Mouse (Mus musculus): ENCODE measurements at regions not wholly inside any gene's neighbourhood (a gene's known extent, or its start where the extent isn't known, plus 50 kb on each side); places are given as distances from the start of the nearest gene placed in this dataset.

GRCm38 (mm10) chr1:168026481-168026880 lies 337.4 kb downstream of the Lmx1a start:
- Histone ChIP-seq H3K4me3 (ENCODE audit: insufficient read depth, low read depth, low read length) (no peak overlapping the region), H3K27ac (ENCODE audit: insufficient read depth, low read depth, low read length) (no peak overlapping the region), H3K4me1 (ENCODE audit: control insufficient read depth, insufficient read depth, low read length) (no peaks in the 10 kb centered on the region)
- WGBS: 83% methylated on average over 3 of the region's 3 CpGs
- no peak for TF ChIP-seq POLR2A (IDR thresholded peaks at IDR 0.05; ENCODE audit: insufficient read depth, low read depth, low read length)
- no peak for TF ChIP-seq CTCF (IDR thresholded peaks at IDR 0.05; ENCODE audit: insufficient read depth, low read depth, low read length)

- 20% methylated on average over 10 of the region's 10 CpGs for WGBS
- Histone ChIP-seq H3K4me1 (ENCODE audit: control insufficient read depth, insufficient read depth, low read length) (peaks cover 6% of the 10 kb centered on the region; the same call in 1 of the 2 replicates), H3K4me3 (ENCODE audit: insufficient read depth, low read depth, low read length) (peak overlapping the region; percentile 32), H3K27ac (ENCODE audit: insufficient read depth, low read depth, low read length) (peak overlapping the region; percentile 64; the same call in 1 of the 2 replicates)
- TF ChIP-seq POLR2A (IDR thresholded peaks at IDR 0.05; ENCODE audit: insufficient read depth, low read depth, low read length) (no peak), CTCF (IDR thresholded peaks at IDR 0.05; ENCODE audit: insufficient read depth, low read depth, low read length) (no peak)
These were observed 355.7 kb downstream of the Lmx1a start for GRCm38 (mm10) chr1:168044765-168045164.

DNA sequence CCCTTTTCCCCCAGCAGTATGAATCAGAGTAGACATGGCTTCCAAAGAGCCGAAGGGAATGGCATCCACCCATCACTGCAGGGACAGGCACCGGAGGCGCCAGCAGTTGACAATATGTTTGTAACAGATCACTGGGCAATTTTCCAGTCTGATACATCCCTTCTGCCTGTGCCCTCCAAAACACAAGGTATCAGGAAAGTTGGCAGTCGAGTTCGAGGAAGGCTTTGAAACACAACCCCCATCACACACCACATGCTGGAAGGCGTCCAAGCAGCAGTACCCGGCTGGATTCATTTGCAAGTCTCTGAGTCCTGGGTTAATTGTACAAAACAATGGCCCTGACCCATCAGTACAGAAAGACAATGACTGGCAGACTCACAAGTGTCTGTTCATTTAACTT lies 357.3 kb downstream of the Lmx1a start:
- Histone ChIP-seq H3K4me3 (ENCODE audit: insufficient read depth, low read depth, low read length) (no peak overlapping the region), H3K27ac (ENCODE audit: insufficient read depth, low read depth, low read length) (no peak overlapping the region), H3K4me1 (ENCODE audit: control insufficient read depth, insufficient read depth, low read length) (peaks cover 6% of the 10 kb centered on the region; the same call in 1 of the 2 replicates)
- TF ChIP-seq CTCF (IDR thresholded peaks at IDR 0.05; ENCODE audit: insufficient read depth, low read depth, low read length): no peak
- no peak for TF ChIP-seq POLR2A (IDR thresholded peaks at IDR 0.05; ENCODE audit: insufficient read depth, low read depth, low read length)
- WGBS: 46% methylated on average over 7 of the region's 7 CpGs

DNA sequence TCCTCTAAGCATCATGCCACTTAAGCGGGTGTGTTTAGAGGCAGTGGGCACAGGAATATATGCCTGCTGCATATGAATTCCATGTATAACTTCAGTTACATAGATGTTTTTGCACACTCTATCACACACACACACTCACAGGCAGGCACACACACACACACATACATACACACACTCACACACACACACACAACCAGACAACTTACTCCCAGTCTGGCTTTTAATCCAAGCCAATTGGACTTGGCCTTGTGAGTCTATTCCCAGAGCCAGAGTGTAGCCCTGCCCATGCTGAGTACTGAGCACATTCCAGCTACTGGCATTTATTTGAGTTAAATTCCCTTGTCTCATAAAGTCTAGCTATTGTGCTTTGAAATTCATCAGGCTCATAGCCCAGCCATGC lies 357.7 kb downstream of the Lmx1a start:
- TF ChIP-seq POLR2A (IDR thresholded peaks at IDR 0.05; ENCODE audit: insufficient read depth, low read depth, low read length): no peak
- TF ChIP-seq CTCF (IDR thresholded peaks at IDR 0.05; ENCODE audit: insufficient read depth, low read depth, low read length): no peak
- WGBS: 71% methylated on average over 1 of the region's 1 CpGs
- Histone ChIP-seq H3K4me1 (ENCODE audit: control insufficient read depth, insufficient read depth, low read length) (peaks cover 6% of the 10 kb centered on the region; the same call in 1 of the 2 replicates), H3K4me3 (ENCODE audit: insufficient read depth, low read depth, low read length) (no peak overlapping the region), H3K27ac (ENCODE audit: insufficient read depth, low read depth, low read length) (no peak overlapping the region)

GRCm38 (mm10) chr1:168049965-168050364 lies 360.9 kb downstream of the Lmx1a start:
- WGBS: 85% methylated on average over 3 of the region's 3 CpGs
- Histone ChIP-seq H3K27ac (ENCODE audit: insufficient read depth, low read depth, low read length) (no peak overlapping the region), H3K4me1 (ENCODE audit: control insufficient read depth, insufficient read depth, low read length) (peaks cover 4% of the 10 kb centered on the region; the same call in 1 of the 2 replicates), H3K4me3 (ENCODE audit: insufficient read depth, low read depth, low read length) (no peak overlapping the region)
- TF ChIP-seq CTCF (IDR thresholded peaks at IDR 0.05; ENCODE audit: insufficient read depth, low read depth, low read length) (no peak), POLR2A (IDR thresholded peaks at IDR 0.05; ENCODE audit: insufficient read depth, low read depth, low read length) (no peak)

DNA sequence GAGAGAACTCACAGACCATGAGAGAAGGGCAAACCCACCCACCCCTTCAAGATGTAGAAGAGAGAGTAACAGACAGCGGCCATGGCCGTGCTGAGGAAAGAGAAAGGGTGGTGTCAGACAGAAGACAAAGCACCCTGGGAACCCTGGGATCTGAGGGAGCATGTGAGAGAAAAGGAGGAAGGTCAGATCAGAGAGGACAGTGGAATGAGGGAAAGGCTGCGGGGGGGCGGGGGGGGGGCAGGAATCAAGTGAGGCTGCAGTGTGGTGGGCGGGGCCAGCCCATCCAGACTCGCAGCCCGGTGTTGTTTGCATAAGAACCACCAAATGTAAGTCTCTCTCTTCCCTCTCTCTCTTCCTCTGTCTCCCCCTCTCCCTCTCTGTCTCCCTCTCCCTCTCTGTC lies 367.4 kb downstream of the Lmx1a start:
- WGBS: 11% methylated on average over 7 of the region's 7 CpGs

GRCm38 (mm10) chr1:168057479-168057878 lies 368.4 kb downstream of the Lmx1a start:
- 65% methylated on average over 9 of the region's 9 CpGs for WGBS
- no peak overlapping the region for H3K27ac ChIP-seq (ENCODE audit: insufficient read depth, low read depth, low read length)
- H3K4me3 ChIP-seq (ENCODE audit: insufficient read depth, low read depth, low read length): no peak overlapping the region
- TF ChIP-seq CTCF (IDR thresholded peaks at IDR 0.05; ENCODE audit: insufficient read depth, low read depth, low read length) (no peak), POLR2A (IDR thresholded peaks at IDR 0.05; ENCODE audit: insufficient read depth, low read depth, low read length) (no peak)
- H3K4me1 ChIP-seq (ENCODE audit: control insufficient read depth, insufficient read depth, low read length): peaks cover 8% of the 10 kb centered on the region; the same call in 1 of the 2 replicates

More for the DNA sequence above, 367.4 kb downstream of the Lmx1a start:
- no peak for TF ChIP-seq POLR2A (IDR thresholded peaks at IDR 0.05; ENCODE audit: insufficient read depth, low read depth, low read length)
- no peak for TF ChIP-seq CTCF (IDR thresholded peaks at IDR 0.05; ENCODE audit: insufficient read depth, low read depth, low read length)
- peaks cover 8% of the 10 kb centered on the region; the same call in 1 of the 2 replicates for H3K4me1 ChIP-seq (ENCODE audit: control insufficient read depth, insufficient read depth, low read length)
- H3K27ac ChIP-seq (ENCODE audit: insufficient read depth, low read depth, low read length): no peak overlapping the region
- H3K4me3 ChIP-seq (ENCODE audit: insufficient read depth, low read depth, low read length): no peak overlapping the region

DNA sequence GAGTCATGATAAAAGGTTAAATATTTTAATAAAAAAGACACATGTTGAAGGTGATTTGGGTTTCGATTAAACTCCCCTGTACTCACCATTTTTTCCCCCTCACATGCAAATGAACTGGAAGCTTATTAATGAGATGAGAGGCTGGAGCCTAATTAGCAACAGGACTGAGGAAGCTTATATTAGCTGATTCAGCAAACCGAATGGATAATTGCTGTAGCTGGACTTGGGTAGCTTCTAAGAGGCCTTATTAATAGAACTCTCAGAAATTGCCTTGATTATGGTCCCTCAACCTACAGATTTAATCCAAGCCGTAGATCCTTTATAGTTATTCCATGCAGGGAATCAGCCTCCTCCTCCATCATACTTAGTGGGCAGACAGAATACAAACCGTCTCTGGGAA lies 369.7 kb downstream of the Lmx1a start:
- Histone ChIP-seq H3K4me1 (ENCODE audit: control insufficient read depth, insufficient read depth, low read length) (peaks cover 8% of the 10 kb centered on the region; the same call in 1 of the 2 replicates), H3K4me3 (ENCODE audit: insufficient read depth, low read depth, low read length) (no peak overlapping the region), H3K27ac (ENCODE audit: insufficient read depth, low read depth, low read length) (no peak overlapping the region)
- 45% methylated on average over 4 of the region's 4 CpGs for WGBS
- TF ChIP-seq CTCF (IDR thresholded peaks at IDR 0.05; ENCODE audit: insufficient read depth, low read depth, low read length) (no peak), POLR2A (IDR thresholded peaks at IDR 0.05; ENCODE audit: insufficient read depth, low read depth, low read length) (no peak)

- Histone ChIP-seq H3K4me3 (ENCODE audit: insufficient read depth, low read depth, low read length) (no peak overlapping the region), H3K4me1 (ENCODE audit: control insufficient read depth, insufficient read depth, low read length) (peaks cover 2% of the 10 kb centered on the region; the same call in 1 of the 2 replicates), H3K27ac (ENCODE audit: insufficient read depth, low read depth, low read length) (no peak overlapping the region)
- 67% methylated on average over 7 of the region's 7 CpGs for WGBS
- no peak for TF ChIP-seq POLR2A (IDR thresholded peaks at IDR 0.05; ENCODE audit: insufficient read depth, low read depth, low read length)
These were observed 367.9 kb downstream of the Pbx1 start for GRCm38 (mm10) chr1:168064065-168064664.
